In genomic region chr19:22848783-22849576, GRCm38 (mm10) we compare ENCODE assay signal across 27 mouse cellular contexts.
"Had no signal": no experiment of that assay in that cellular context is flagged by ENCODE, and none has a peak within 500 bp of the region (broad histone marks: within the 10 kb centered on the region; RNA-seq: fewer than 3 reads in every experiment).

No protein-coding gene starts in this region.

- H3K27ac ChIP-seq: heart, adult 2 months; heart, embryonic 13.5 days; heart, embryonic 15.5 days; hindbrain, embryonic 12.5 days; hindbrain, embryonic 14.5 days; kidney, embryonic 15.5 days; kidney, postnatal 0 days; limb, embryonic 10.5 days; limb, embryonic 12.5 days; liver, embryonic 12.5 days; liver, embryonic 14.5 days had no signal

- H3K4me2 ChIP-seq: heart, embryonic 11.5 days; heart, embryonic 13.5 days; heart, embryonic 15.5 days; hindbrain, embryonic 12.5 days; hindbrain, embryonic 14.5 days; kidney, embryonic 15.5 days; limb, embryonic 12.5 days; liver, embryonic 12.5 days had no signal

- H3K4me3 ChIP-seq: heart, adult 2 months; heart, embryonic 13.5 days; heart, embryonic 15.5 days; hindbrain, embryonic 12.5 days; kidney, embryonic 15.5 days; limb, embryonic 10.5 days; limb, embryonic 12.5 days; liver, embryonic 12.5 days had no signal

- H3K27me3 ChIP-seq: heart, embryonic 13.5 days; heart, embryonic 15.5 days; kidney, embryonic 15.5 days; limb, embryonic 12.5 days; liver, embryonic 12.5 days had no signal

- H3K4me1 ChIP-seq: heart, embryonic 13.5 days; heart, embryonic 15.5 days; liver, embryonic 12.5 days had no signal

- H3K36me3 ChIP-seq: heart, embryonic 13.5 days; heart, embryonic 15.5 days; hindbrain, embryonic 12.5 days; kidney, embryonic 15.5 days; limb, embryonic 10.5 days; limb, embryonic 12.5 days; liver, embryonic 12.5 days had no signal

- ATAC-seq: forebrain, postnatal 0 days; hindbrain, embryonic 16.5 days; intestine, embryonic 16.5 days; liver, embryonic 12.5 days had no signal

- DNase-seq: forebrain, postnatal 0 days; gastrocnemius, postnatal 14 days; gastrocnemius, postnatal 36 days; heart, adult 11 months; heart, adult 2 months; heart, postnatal 14 days; heart, postnatal 36 days; kidney, adult 11 months; kidney, adult 2 months; kidney, adult 9 months; kidney, postnatal 25 days; kidney, postnatal 4 days; layer of hippocampus, adult 9-11 months; liver had no signal

- H3K9ac ChIP-seq: forebrain, postnatal 0 days; heart, embryonic 13.5 days; heart, embryonic 15.5 days; hindbrain, embryonic 12.5 days; hindbrain, embryonic 14.5 days; kidney, embryonic 15.5 days; limb, embryonic 12.5 days; liver, embryonic 12.5 days; liver, embryonic 14.5 days had no signal

- H3K9me3 ChIP-seq: heart, embryonic 13.5 days; heart, embryonic 15.5 days; hindbrain, embryonic 12.5 days; kidney, embryonic 15.5 days; limb, embryonic 10.5 days; limb, embryonic 12.5 days; liver, embryonic 12.5 days had no signal
